Mouse (Mus musculus) liver, adult 2 months (tissue): ENCODE results near the gene Adh1.

Source experiments
- CTCF ChIP-seq: fragments of 200-500 bp; IDR thresholded peaks from 2 replicates; pipeline ENCODE4 v1.5.1; 2011; ENCODE audit warnings: low read depth, low read length, control low read depth
- POLR2A ChIP-seq: fragments of 200-500 bp; IDR thresholded peaks from 2 replicates; pipeline ENCODE4 v1.6.1; 2011; ENCODE audit warnings: low read length, control low read depth; ENCODE audit not compliant: insufficient read depth; ENCODE audit errors: extremely low read depth

DNA sequence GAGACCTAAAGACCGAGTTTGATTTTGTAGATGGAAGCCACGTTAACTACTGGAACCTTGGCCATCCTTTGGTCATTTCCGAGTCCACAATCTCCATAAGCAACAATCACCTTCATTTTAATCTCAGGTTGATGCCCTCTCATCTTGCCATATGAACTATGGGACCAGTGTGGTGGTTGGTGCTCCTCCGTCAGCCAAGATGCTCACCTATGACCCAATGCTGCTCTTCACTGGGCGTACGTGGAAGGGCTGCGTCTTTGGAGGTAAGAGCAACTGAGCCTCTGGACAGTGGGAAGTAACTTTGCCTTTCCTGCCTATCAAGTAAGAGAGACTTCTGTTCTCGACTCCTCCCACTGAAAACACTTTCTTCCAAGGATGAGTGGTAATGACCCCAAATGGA lies 33.0 kb upstream of the Adh1 start:
- no peak for TF ChIP-seq CTCF
- TF ChIP-seq POLR2A = no peak
